Mouse (Mus musculus) E14TG2a.4 (cell line): ENCODE data around the gene Kif16b.

Experiments
- H3K27me3 ChIP-seq: 2 replicates; pipeline ENCODE4 v1.6.1; 2014; ENCODE audit warnings: low read length, control low read depth; ENCODE audit not compliant: insufficient read depth
- H3K36me3 ChIP-seq: 2 replicates; pipeline ENCODE4 v1.6.1; 2014; ENCODE audit warnings: low read length, control low read depth; ENCODE audit not compliant: insufficient read depth
- H3K4me1 ChIP-seq: replicated peaks from 2 replicates; pipeline ENCODE4 v1.6.1; 2014; ENCODE audit warnings: low read depth, low read length, control low read depth
- H3K4me3 ChIP-seq: replicated peaks from 2 replicates; pipeline ENCODE4 v1.5.1; 2014; ENCODE audit warnings: mild to moderate bottlenecking, low read length
- H3K9me3 ChIP-seq: 2 replicates; pipeline ENCODE4 v1.6.1; 2014; ENCODE audit warnings: low read length, control low read depth
- CTCF ChIP-seq: conservative IDR thresholded peaks from 2 replicates; pipeline ENCODE4 v1.5.1; 2014; ENCODE audit warnings: low read length
- NANOG ChIP-seq: IDR thresholded peaks from 2 replicates; pipeline ENCODE4 v1.6.1; 2014; ENCODE audit warnings: borderline replicate concordance, low read length, mixed read lengths
- POU5F1 ChIP-seq: IDR thresholded peaks from 2 replicates; pipeline ENCODE4 v1.6.1; 2014; ENCODE audit warnings: low read length, borderline replicate concordance

The Kif16b gene

GRCm38 (mm10) chr2:142715186-142715911 is 186.0 kb downstream of the Kif16b start:
- no peaks in the 10 kb centered on the region for H3K27me3 ChIP-seq
- H3K4me3 ChIP-seq, result no peak overlapping the region
- no peaks in the 10 kb centered on the region for H3K4me1 ChIP-seq
- TF ChIP-seq NANOG (no peak), POU5F1 (no peak), CTCF (no peak)
- peaks cover 7% of the 10 kb centered on the region; the same call in 1 of the 2 replicates for H3K9me3 ChIP-seq
- H3K36me3 ChIP-seq, result peaks cover 14% of the 10 kb centered on the region

GRCm38 (mm10) chr2:142712727-142713126 is 188.6 kb downstream of the Kif16b start:
- TF ChIP-seq POU5F1 (no peak), NANOG (no peak), CTCF (no peak)
- Histone ChIP-seq H3K4me1 (no peaks in the 10 kb centered on the region), H3K4me3 (no peak overlapping the region), H3K27me3 (no peaks in the 10 kb centered on the region), H3K9me3 (peaks cover 7% of the 10 kb centered on the region; the same call in 1 of the 2 replicates), H3K36me3 (peaks cover 14% of the 10 kb centered on the region)

GRCm38 (mm10) chr2:142709326-142709725 is 192.0 kb downstream of the Kif16b start:
- TF ChIP-seq POU5F1, result no peak
- TF ChIP-seq NANOG, result no peak
- TF ChIP-seq CTCF, result no peak
- H3K9me3 ChIP-seq, result peaks cover 7% of the 10 kb centered on the region; the same call in 1 of the 2 replicates
- peaks cover 14% of the 10 kb centered on the region for H3K36me3 ChIP-seq
- no peaks in the 10 kb centered on the region for H3K27me3 ChIP-seq
- no peaks in the 10 kb centered on the region for H3K4me1 ChIP-seq
- H3K4me3 ChIP-seq, result no peak overlapping the region

- TF ChIP-seq POU5F1 (no peak), CTCF (no peak), NANOG (no peak)
- no peak overlapping the region for H3K4me3 ChIP-seq
- no peaks in the 10 kb centered on the region for H3K27me3 ChIP-seq
- peaks cover 10% of the 10 kb centered on the region for H3K36me3 ChIP-seq
- H3K4me1 ChIP-seq, result no peaks in the 10 kb centered on the region
- H3K9me3 ChIP-seq, result no peaks in the 10 kb centered on the region
Measured at GRCm38 (mm10) chr2:142700689-142701088, 200.6 kb downstream of the Kif16b start.

GRCm38 (mm10) chr2:142698650-142699049 is 202.7 kb downstream of the Kif16b start:
- Histone ChIP-seq H3K9me3 (no peaks in the 10 kb centered on the region), H3K27me3 (no peaks in the 10 kb centered on the region), H3K4me3 (no peak overlapping the region), H3K36me3 (peaks cover 10% of the 10 kb centered on the region), H3K4me1 (no peaks in the 10 kb centered on the region)
- TF ChIP-seq CTCF, result no peak
- TF ChIP-seq NANOG, result no peak
- no peak for TF ChIP-seq POU5F1

- peaks cover 4% of the 10 kb centered on the region for H3K36me3 ChIP-seq
- H3K9me3 ChIP-seq, result no peaks in the 10 kb centered on the region
- no peaks in the 10 kb centered on the region for H3K4me1 ChIP-seq
- H3K27me3 ChIP-seq, result no peaks in the 10 kb centered on the region
- TF ChIP-seq POU5F1 (no peak), NANOG (no peak), CTCF (no peak)
- no peak overlapping the region for H3K4me3 ChIP-seq
Measured at GRCm38 (mm10) chr2:142694936-142695331, 206.4 kb downstream of the Kif16b start.

- no peaks in the 10 kb centered on the region for H3K4me1 ChIP-seq
- H3K9me3 ChIP-seq, result no peaks in the 10 kb centered on the region
- no peaks in the 10 kb centered on the region for H3K36me3 ChIP-seq
- no peak overlapping the region for H3K4me3 ChIP-seq
- TF ChIP-seq CTCF, result no peak
- TF ChIP-seq POU5F1, result no peak
- TF ChIP-seq NANOG, result no peak
- no peaks in the 10 kb centered on the region for H3K27me3 ChIP-seq
Measured at GRCm38 (mm10) chr2:142694019-142694935, 207.1 kb downstream of the Kif16b start.

GRCm38 (mm10) chr2:142693461-142693860 is 207.9 kb downstream of the Kif16b start:
- Histone ChIP-seq H3K4me1 (no peaks in the 10 kb centered on the region), H3K4me3 (no peak overlapping the region), H3K27me3 (no peaks in the 10 kb centered on the region), H3K9me3 (no peaks in the 10 kb centered on the region), H3K36me3 (no peaks in the 10 kb centered on the region)
- TF ChIP-seq NANOG (no peak), POU5F1 (no peak), CTCF (no peak)

- Histone ChIP-seq H3K9me3 (no peaks in the 10 kb centered on the region), H3K27me3 (no peaks in the 10 kb centered on the region), H3K4me3 (no peak overlapping the region), H3K4me1 (no peaks in the 10 kb centered on the region), H3K36me3 (no peaks in the 10 kb centered on the region)
- no peak for TF ChIP-seq POU5F1
- TF ChIP-seq CTCF, result no peak
- no peak for TF ChIP-seq NANOG
Measured at GRCm38 (mm10) chr2:142689496-142689895, 211.8 kb downstream of the Kif16b start.
